In genomic region chr11:108798398-108798797, GRCm38 (mm10) we compare ENCODE assay signal across 21 mouse cellular contexts.
DNase-seq lines count a peak whose midpoint lies in the region; ATAC-seq and TF ChIP-seq lines count a peak whose summit lies in the region.
"Had no signal": no experiment of that assay in that cellular context is flagged by ENCODE, and none has a peak within 500 bp of the region (broad histone marks: within the 10 kb centered on the region; RNA-seq: fewer than 3 reads in every experiment).

No protein-coding gene starts in this region.

- no peak overlapping the region for H3K27ac ChIP-seq in midbrain, embryonic 11.5 days (ENCODE audit: low read depth, low read length)
- no peak overlapping the region for H3K27ac ChIP-seq in midbrain, postnatal 0 days (ENCODE audit: low read depth, low read length)
- H3K27ac ChIP-seq in CH12.LX (ENCODE audit: insufficient read depth, low read depth), result no peak overlapping the region

- TF ChIP-seq RAD21 in CH12.LX (IDR thresholded peaks at IDR 0.05; ENCODE audit: low read depth, low read length), result no peak

- TF ChIP-seq EP300 in CH12.LX (IDR thresholded peaks at IDR 0.05; ENCODE audit: low read length), result no peak

- H3K36me3 ChIP-seq in midbrain, embryonic 11.5 days (ENCODE audit: control insufficient read depth, insufficient read depth, low read length), result no peaks in the 10 kb centered on the region
- no peaks in the 10 kb centered on the region for H3K36me3 ChIP-seq in midbrain, postnatal 0 days (ENCODE audit: insufficient read depth, low read length)
- H3K36me3 ChIP-seq in CH12.LX (replicated peaks in 1 of 2; ENCODE audit: control insufficient read depth in 1 of 2, insufficient read depth in 1 of 2, low read length in 1 of 2), result no peaks in the 10 kb centered on the region
- H3K36me3 ChIP-seq: G1E had no signal

- 78% methylated on average over 5 of the region's 5 CpGs for WGBS in midbrain, embryonic 11.5 days
- WGBS in midbrain, postnatal 0 days, result 78% methylated on average over 5 of the region's 5 CpGs
- 67% methylated on average over 5 of the region's 5 CpGs for WGBS in lung, adult 2 months

- dilution Hi-C loops in CH12.LX (cut with MboI; ENCODE audit: extremely low pct_ligation_motif_present, extremely low pct_unique_long_range_greater_than_20kb, low sequenced_read_pairs), result no loop called here

- in situ Hi-C loops in CH12.LX (cut with MboI; ENCODE audit: low pct_ligation_motif_present, low pct_unique_long_range_greater_than_20kb, low sequenced_read_pairs), result no loop called here

- no peak overlapping the region for H3K4me2 ChIP-seq in midbrain, embryonic 11.5 days
- no peak overlapping the region for H3K4me2 ChIP-seq in midbrain, postnatal 0 days (ENCODE audit: low read depth, low read length, poor library complexity, severe bottlenecking)
- H3K4me2 ChIP-seq in CH12.LX (ENCODE audit: insufficient read depth, low read depth, poor library complexity, severe bottlenecking), result peak overlapping the region; percentile 67

- H3K27me3 ChIP-seq in midbrain, embryonic 11.5 days (ENCODE audit: control insufficient read depth, insufficient read depth, low read length), result no peaks in the 10 kb centered on the region
- no peaks in the 10 kb centered on the region for H3K27me3 ChIP-seq in midbrain, postnatal 0 days (ENCODE audit: insufficient read depth, low read length)
- no peaks in the 10 kb centered on the region for H3K27me3 ChIP-seq in CH12.LX (replicated peaks)
- H3K27me3 ChIP-seq: Patski had no signal

- H3K4me3 ChIP-seq in midbrain, embryonic 11.5 days (ENCODE audit: low read depth, low read length), result no peak overlapping the region
- no peak overlapping the region for H3K4me3 ChIP-seq in midbrain, postnatal 0 days (ENCODE audit: low read depth, low read length)
- H3K4me3 ChIP-seq in CH12.LX (replicated peaks in 1 of 3; ENCODE audit: low read depth in 2 of 3, low read length in 2 of 3, poor library complexity in 1 of 3), result no peak overlapping the region
- no peak overlapping the region for H3K4me3 ChIP-seq in lung, adult 2 months (replicated peaks; ENCODE audit: extremely low read depth, low read depth, low read length)

- no peaks in the 10 kb centered on the region for H3K79me2 ChIP-seq in CH12.LX (replicated peaks; ENCODE audit: control insufficient read depth, extremely low read depth, insufficient read depth, poor library complexity, severe bottlenecking)

- TF ChIP-seq CTCF in midbrain, postnatal 0 days (IDR thresholded peaks at IDR 0.05), result no peak
- TF ChIP-seq CTCF in CH12.LX (conservative IDR thresholded peaks at IDR 0.05 in 1 of 2, IDR thresholded peaks at IDR 0.05 in 1 of 2; ENCODE audit: low read depth in 2 of 2, low read length in 2 of 2), result no peak
- TF ChIP-seq CTCF in lung, adult 2 months (IDR thresholded peaks at IDR 0.05; ENCODE audit: insufficient read depth, low read length), result no peak

- H3K4me1 ChIP-seq in midbrain, embryonic 11.5 days (ENCODE audit: control insufficient read depth, insufficient read depth, low read length), result peaks cover 10% of the 10 kb centered on the region; the same call in 1 of the 2 replicates
- H3K4me1 ChIP-seq in midbrain, postnatal 0 days (ENCODE audit: insufficient read depth, low read length), result no peaks in the 10 kb centered on the region
- peaks cover 3 to 6% of the 10 kb centered on the region in 2 experiments; a peak in 2 of 4 replicates for H3K4me1 ChIP-seq in CH12.LX (ENCODE audit: control insufficient read depth in 1 of 2, insufficient read depth in 2 of 2)
- H3K4me1 ChIP-seq in lung, adult 2 months (ENCODE audit: control insufficient read depth, insufficient read depth, low read length), result no peaks in the 10 kb centered on the region

- ATAC-seq in midbrain, embryonic 11.5 days (ENCODE audit: low FRiP score), result no peak
- ATAC-seq in midbrain, postnatal 0 days (ENCODE audit: low FRiP score), result no peak
- ATAC-seq: activated CD4-positive, CD25-positive, alpha-beta regulatory T cell, adult 4 months; CD4-positive, CD25-positive, alpha-beta regulatory T cell, adult 4 months; Patski had no signal

- H3K9me3 ChIP-seq in midbrain, embryonic 11.5 days (ENCODE audit: control insufficient read depth, low read length), result no peaks in the 10 kb centered on the region
- H3K9me3 ChIP-seq in midbrain, postnatal 0 days (ENCODE audit: low read length), result no peaks in the 10 kb centered on the region
- no peaks in the 10 kb centered on the region for H3K9me3 ChIP-seq in CH12.LX (replicated peaks; ENCODE audit: low read length)

- no peak for TF ChIP-seq POLR2A in CH12.LX (IDR thresholded peaks at IDR 0.05; ENCODE audit: low read depth, low read length)
- no peak for TF ChIP-seq POLR2A in lung, adult 2 months (IDR thresholded peaks at IDR 0.05; ENCODE audit: borderline replicate concordance, extremely low read depth, low read depth, low read length)

- no peak overlapping the region for H3K9ac ChIP-seq in midbrain, embryonic 11.5 days (ENCODE audit: low read length)
- no peak overlapping the region for H3K9ac ChIP-seq in midbrain, postnatal 0 days (replicated peaks; ENCODE audit: low read length, poor library complexity, severe bottlenecking)
- no peak overlapping the region for H3K9ac ChIP-seq in CH12.LX (ENCODE audit: insufficient read depth, low read depth)

- DNase-seq in midbrain, embryonic 11.5 days (ENCODE audit: low spot score, missing footprints), result peak; percentile 77
- DNase-seq in midbrain, postnatal 0 days (ENCODE audit: low spot score), result no peak
- DNase-seq in testis, postnatal 10 days (ENCODE audit: low spot score), result peak; percentile 1
- DNase-seq in testis, postnatal 14 days (ENCODE audit: low spot score), result no peak
- DNase-seq in CH12.LX (ENCODE audit: extremely low read depth), result no peak
- no peak for DNase-seq in lung, adult 2 months
- DNase-seq: adrenal gland, adult 2 months; adrenal gland, adult 8-10 months; adrenal gland, postnatal 10 days; adrenal gland, postnatal 14 days; adrenal gland, postnatal 25 days; adrenal gland, postnatal 36 days; B cell, adult 2 months; cerebellum, adult 11 months; cerebellum, adult 11-12 months; cerebellum, adult 18-20 months; cerebellum, adult 2 months had no signal

TF ChIP-seq in CH12.LX, 34 proteins besides CTCF, POLR2A, EP300 and RAD21:
- TF ChIP-seq BHLHE40 (IDR thresholded peaks at IDR 0.05; ENCODE audit: low read depth, low read length), result peak; percentile 73
- no peak for TF ChIP-seq NELFE (IDR thresholded peaks at IDR 0.05; ENCODE audit: low read depth, low read length)
- no peak for TF ChIP-seq PAX5 (IDR thresholded peaks at IDR 0.05; ENCODE audit: low read length)
- TF ChIP-seq MXI1 (IDR thresholded peaks at IDR 0.05; ENCODE audit: low read depth, low read length), result no peak
- TF ChIP-seq ETS1 (conservative IDR thresholded peaks at IDR 0.05; ENCODE audit: low read depth, low read length), result no peak

Comparison
In these comparisons a context has a peak if more than half of its experiments do, and no peak if none do; other contexts are left out.
1. DNase-seq: peak in midbrain, embryonic 11.5 days (single experiment) and testis, postnatal 10 days (single experiment); none in midbrain, postnatal 0 days (single experiment), testis, postnatal 14 days (single experiment), CH12.LX (single experiment) and lung, adult 2 months (single experiment).